Mouse (Mus musculus) heart, postnatal 0 days (tissue): ENCODE data around the gene Tnnt3. TPM values are rescaled to one million over a fixed set of nuclear protein-coding genes. Genes with fewer than 3 reads are reported as not detected.

Experiments
- ATAC-seq: fragments of 200-750 bp; cut with Nextera tagmentation; 2 replicates; pipeline ENCODE4 v1.8.0; 2017; ENCODE audit warnings: low read depth, moderate number of reproducible peaks, moderate library complexity; ENCODE audit not compliant: insufficient read depth
- DNase-seq: peaks from one replicate; pipeline ENCODE4 v3.0.0-alpha.2; 2016; ENCODE audit warnings: low spot score
- H3K27ac ChIP-seq: fragments of 300-500 bp; sonication (generic); 2 replicates; pipeline ENCODE4 v1.5.1; 2014; ENCODE audit warnings: low read depth, mild to moderate bottlenecking
- H3K27me3 ChIP-seq: fragments of 300-500 bp; sonication (generic); 2 replicates; pipeline ENCODE4 v1.6.1; 2014; ENCODE audit warnings: low read length, mixed read lengths; ENCODE audit not compliant: control insufficient read depth, insufficient read depth
- H3K36me3 ChIP-seq: fragments of 300-500 bp; sonication (generic); replicated peaks from 2 replicates; pipeline ENCODE4 v1.6.1; 2014; ENCODE audit warnings: low read length, mixed read lengths; ENCODE audit not compliant: control insufficient read depth, insufficient read depth
- H3K4me1 ChIP-seq: fragments of 300-500 bp; sonication (generic); 2 replicates; pipeline ENCODE4 v1.6.1; 2014; ENCODE audit warnings: antibody characterized with exemption; ENCODE audit not compliant: control insufficient read depth, insufficient read depth
- H3K4me2 ChIP-seq: fragments of 300-500 bp; sonication (generic); 2 replicates; pipeline ENCODE4 v1.6.1; 2014; ENCODE audit warnings: low read depth, mild to moderate bottlenecking, low read length, moderate library complexity
- H3K4me3 ChIP-seq: fragments of 300-500 bp; sonication (generic); 2 replicates; pipeline ENCODE4 v1.5.1; 2014; ENCODE audit warnings: low read depth, low read length
- H3K9ac ChIP-seq: fragments of 300-500 bp; sonication (generic); replicated peaks from 2 replicates; pipeline ENCODE4 v1.6.1; 2014; ENCODE audit warnings: low read depth, low read length, mixed read lengths
- H3K9me3 ChIP-seq: fragments of 300-500 bp; sonication (generic); replicated peaks from 2 replicates; pipeline ENCODE4 v1.6.1; 2016; ENCODE audit warnings: low read length; ENCODE audit not compliant: control insufficient read depth
- CTCF ChIP-seq: IDR thresholded peaks from 2 replicates; pipeline ENCODE4 v1.5.1; 2016; ENCODE audit warnings: antibody characterized with exemption, control low read depth, low read depth
- EP300 ChIP-seq: IDR thresholded peaks from 2 replicates; pipeline ENCODE4 v1.6.1; 2016; ENCODE audit warnings: antibody characterized with exemption, low read depth
- WGBS: fragments of 180-500 bp; shearing (Covaris S2); extraction: QIAGEN DNeasy Blood & Tissue Kit; methylation state at CpG from one replicate; pipeline ENCODE4 v1.1.7; 2014; 5-methylcytosine and 5-hydroxymethylcytosine counted together
- polyA plus RNA-seq: library from polyadenylated mRNA; unstranded; fragments of >200 nt; fragmentation: Nextera tagmentation; extraction: Ambion mirVana; gene quantifications from 2 replicates; pipeline ENCODE4 v1.2.1, GENCODE M21; 2015
- total RNA-seq: library from RNA; depleted of rRNA; stranded (reverse); fragments of >200 nt; gene quantifications from 2 replicates; pipeline ENCODE4 v1.2.3, GENCODE M21; 2014; ENCODE audit warnings: low replicate concordance

Gene Tnnt3
- total and polyA plus RNA-seq, 2 experiments from 2014 or later: 0.73 to 2.5 TPM

GRCm38 (mm10) chr7:142505942-142506341 lies 7.3 kb downstream of the Tnnt3 start:
- no peak for DNase-seq
- H3K4me1 ChIP-seq: no peaks in the 10 kb centered on the region
- H3K27ac ChIP-seq: no peak overlapping the region
- WGBS: 70% methylated on average over 2 of the region's 2 CpGs
- H3K9ac ChIP-seq: no peak overlapping the region
- no peak for TF ChIP-seq CTCF
- TF ChIP-seq EP300: no peak
- no peak overlapping the region for H3K4me2 ChIP-seq
- H3K27me3 ChIP-seq: no peaks in the 10 kb centered on the region
- ATAC-seq: no peak
- H3K9me3 ChIP-seq: no peaks in the 10 kb centered on the region
- no peak overlapping the region for H3K4me3 ChIP-seq
- H3K36me3 ChIP-seq: no peaks in the 10 kb centered on the region

- Histone ChIP-seq H3K4me2 (no peak overlapping the region), H3K4me1 (no peaks in the 10 kb centered on the region; the same call in 1 of the 2 replicates), H3K36me3 (no peaks in the 10 kb centered on the region), H3K27me3 (no peaks in the 10 kb centered on the region), H3K9me3 (no peaks in the 10 kb centered on the region), H3K27ac (no peak overlapping the region), H3K4me3 (no peak overlapping the region), H3K9ac (no peak overlapping the region)
- whole genome bisulfite sequencing: 57% methylated on average over 4 of the region's 4 CpGs
- ATAC-seq (no peak), DNase-seq (no peak)
- TF ChIP-seq CTCF (no peak), EP300 (no peak)
Observed at GRCm38 (mm10) chr7:142506501-142506900, 7.9 kb downstream of the Tnnt3 start.

- H3K9ac ChIP-seq: no peak overlapping the region
- H3K4me2 ChIP-seq: no peak overlapping the region
- H3K27me3 ChIP-seq: no peaks in the 10 kb centered on the region
- no peaks in the 10 kb centered on the region for H3K9me3 ChIP-seq
- DNase-seq (no peak), ATAC-seq (no peak)
- H3K4me3 ChIP-seq: no peak overlapping the region
- H3K27ac ChIP-seq: no peak overlapping the region
- no peaks in the 10 kb centered on the region for H3K36me3 ChIP-seq
- no peak for TF ChIP-seq EP300
- TF ChIP-seq CTCF: no peak
- H3K4me1 ChIP-seq: no peaks in the 10 kb centered on the region; the same call in 1 of the 2 replicates
- 98% methylated on average over 9 of the region's 9 CpGs for WGBS
Observed at GRCm38 (mm10) chr7:142507453-142507852, 8.8 kb downstream of the Tnnt3 start.

GRCm38 (mm10) chr7:142509518-142509917 lies 10.9 kb downstream of the Tnnt3 start:
- Histone ChIP-seq H3K27ac (no peak overlapping the region), H3K9ac (no peak overlapping the region), H3K4me3 (no peak overlapping the region), H3K4me2 (no peak overlapping the region), H3K36me3 (no peaks in the 10 kb centered on the region), H3K27me3 (no peaks in the 10 kb centered on the region), H3K9me3 (no peaks in the 10 kb centered on the region), H3K4me1 (no peaks in the 10 kb centered on the region; the same call in 1 of the 2 replicates)
- DNase-seq (no peak), ATAC-seq (no peak)
- TF ChIP-seq CTCF (no peak), EP300 (no peak)
- WGBS: 67% methylated on average over 14 of the region's 14 CpGs

- DNase-seq (no peak), ATAC-seq (no peak; the same call in 1 of the 2 replicates)
- H3K4me3 ChIP-seq: no peak overlapping the region
- TF ChIP-seq CTCF: no peak
- H3K9ac ChIP-seq: no peak overlapping the region
- no peaks in the 10 kb centered on the region for H3K27me3 ChIP-seq
- WGBS: 30% methylated on average over 12 of the region's 12 CpGs
- no peaks in the 10 kb centered on the region; the same call in 1 of the 2 replicates for H3K4me1 ChIP-seq
- H3K9me3 ChIP-seq: no peaks in the 10 kb centered on the region
- H3K36me3 ChIP-seq: no peaks in the 10 kb centered on the region
- H3K27ac ChIP-seq: peak overlapping the region; percentile 18
- H3K4me2 ChIP-seq: no peak overlapping the region
Observed at GRCm38 (mm10) chr7:142510021-142510777, 11.6 kb downstream of the Tnnt3 start.

GRCm38 (mm10) chr7:142514048-142514447 lies 15.4 kb downstream of the Tnnt3 start:
- Histone ChIP-seq H3K36me3 (no peaks in the 10 kb centered on the region), H3K27ac (no peak overlapping the region), H3K4me1 (peaks cover 15% of the 10 kb centered on the region), H3K9ac (no peak overlapping the region), H3K4me3 (no peak overlapping the region), H3K27me3 (no peaks in the 10 kb centered on the region), H3K9me3 (no peaks in the 10 kb centered on the region), H3K4me2 (no peak overlapping the region)
- 71% methylated on average over 4 of the region's 4 CpGs for WGBS
- ATAC-seq (no peak), DNase-seq (no peak)
- TF ChIP-seq CTCF: no peak
- TF ChIP-seq EP300: no peak
